Mouse (Mus musculus) liver, embryonic 14.5 days (tissue): ENCODE results near the gene Notch2.

ENCODE experiments used
- CTCF ChIP-seq: IDR thresholded peaks from 2 replicates; pipeline ENCODE4 v1.5.1; 2016; ENCODE audit warnings: antibody characterized with exemption, low read depth, control low read depth
- EP300 ChIP-seq: IDR thresholded peaks from 2 replicates; pipeline ENCODE4 v1.6.1; 2016; ENCODE audit warnings: antibody characterized with exemption, low read depth

DNA sequence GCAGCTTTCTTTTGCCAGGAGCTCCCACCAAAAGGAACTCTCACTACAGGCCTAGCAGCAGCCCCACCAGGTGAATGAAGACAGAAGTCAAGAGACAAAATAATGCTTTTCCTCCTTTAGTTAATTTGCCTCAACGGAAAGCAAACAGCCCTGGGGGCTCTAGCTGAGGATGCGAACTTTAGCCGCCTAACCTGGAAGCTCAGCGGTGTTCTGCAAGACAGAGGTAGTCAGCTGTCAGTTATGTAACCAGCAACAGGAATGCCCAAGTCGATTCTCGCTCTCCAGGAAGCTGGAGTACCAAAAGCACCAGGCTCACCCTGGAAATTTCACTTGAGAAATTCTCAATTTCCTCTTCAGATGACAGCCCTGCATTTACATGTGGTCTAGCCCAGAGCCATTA is 36.6 kb upstream of the Notch2 start:
- TF ChIP-seq CTCF, result no peak
- TF ChIP-seq EP300, result no peak
